Mouse (Mus musculus) hindbrain, embryonic 11.5 days (tissue): ENCODE data around the gene Coasy. TPM values are rescaled to one million over a fixed set of nuclear protein-coding genes. Genes with fewer than 3 reads are reported as not detected.

Experiments used
- ATAC-seq: fragments of 200-750 bp; cut with Nextera tagmentation; 2 replicates; pipeline ENCODE4 v1.8.0; 2017; ENCODE audit warnings: mild to moderate bottlenecking, moderate TSS enrichment, moderate library complexity; ENCODE audit not compliant: low FRiP score
- DNase-seq: peaks from one replicate; pipeline ENCODE4 v3.0.0-alpha.2; 2015; ENCODE audit warnings: low spot score
- H3K27ac ChIP-seq: fragments of 300-500 bp; sonication (generic); 2 replicates; pipeline ENCODE4 v1.5.1; 2014; ENCODE audit warnings: mild to moderate bottlenecking, low read depth, low read length
- H3K27me3 ChIP-seq: fragments of 300-500 bp; sonication (generic); 2 replicates; pipeline ENCODE4 v1.6.1; 2014; ENCODE audit warnings: mild to moderate bottlenecking, low read length, moderate library complexity, mixed read lengths; ENCODE audit not compliant: control insufficient read depth, insufficient read depth
- H3K36me3 ChIP-seq: fragments of 300-500 bp; sonication (generic); 2 replicates; pipeline ENCODE4 v1.6.1; 2014; ENCODE audit warnings: mild to moderate bottlenecking, low read length, moderate library complexity, mixed read lengths; ENCODE audit not compliant: control insufficient read depth, insufficient read depth
- H3K4me1 ChIP-seq: fragments of 300-500 bp; sonication (generic); replicated peaks from 2 replicates; pipeline ENCODE4 v1.6.1; 2014; ENCODE audit warnings: low read length, mixed read lengths; ENCODE audit not compliant: control insufficient read depth, insufficient read depth
- H3K4me2 ChIP-seq: fragments of 300-500 bp; sonication (generic); replicated peaks from 2 replicates; pipeline ENCODE4 v1.6.1; 2014; ENCODE audit warnings: mild to moderate bottlenecking, low read depth, low read length
- H3K4me3 ChIP-seq: fragments of 300-500 bp; sonication (generic); 2 replicates; pipeline ENCODE4 v1.5.1; 2014; ENCODE audit warnings: low read depth, low read length
- H3K9ac ChIP-seq: fragments of 300-500 bp; sonication (generic); 2 replicates; pipeline ENCODE4 v1.6.1; 2014; ENCODE audit warnings: low read depth, low read length
- H3K9me3 ChIP-seq: fragments of 300-500 bp; sonication (generic); 2 replicates; pipeline ENCODE4 v1.6.1; 2016; ENCODE audit warnings: low read length; ENCODE audit not compliant: control insufficient read depth
- WGBS: fragments of 180-500 bp; shearing (Covaris S2); extraction: QIAGEN DNeasy Blood & Tissue Kit; methylation state at CpG from one replicate; pipeline ENCODE4 v1.1.7; 2014; 5-methylcytosine and 5-hydroxymethylcytosine counted together
- polyA plus RNA-seq: library from polyadenylated mRNA; unstranded; fragments of >200 nt; fragmentation: Nextera tagmentation; extraction: Ambion mirVana; gene quantifications from 2 replicates; pipeline ENCODE4 v1.2.1, GENCODE M21; 2014

Coasy gene
- polyA plus RNA-seq, 1 experiment from 2014 or later: 51.6 TPM

DNA sequence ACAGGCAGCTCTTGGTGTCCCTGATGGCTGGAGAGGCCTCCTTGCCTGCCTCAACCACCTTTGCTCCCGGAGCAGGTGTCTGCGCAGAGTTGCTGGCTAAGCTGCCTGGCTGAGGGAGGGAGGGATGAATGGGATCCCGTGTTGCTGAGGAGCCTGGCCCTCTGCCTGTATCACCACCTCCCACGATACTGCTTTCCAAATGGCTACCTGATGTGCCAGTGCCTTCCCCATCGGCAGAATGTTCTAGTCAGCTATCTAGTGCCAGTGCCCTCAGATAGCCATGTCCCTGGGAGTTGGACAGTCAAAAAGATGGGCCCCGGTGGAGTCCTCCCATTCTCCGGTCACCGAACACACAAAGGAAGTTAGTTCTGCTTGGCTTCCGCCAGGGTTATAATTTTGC, 32.0 kb upstream of the Coasy start:
- Histone ChIP-seq H3K4me3 (no peak overlapping the region), H3K27me3 (no peaks in the 10 kb centered on the region), H3K27ac (no peak overlapping the region), H3K9ac (no peak overlapping the region), H3K36me3 (0 out of 2 replicates have a peak, but pooled peaks cover 7% of the 10 kb centered on the region), H3K9me3 (no peaks in the 10 kb centered on the region), H3K4me1 (no peaks in the 10 kb centered on the region), H3K4me2 (no peak overlapping the region)
- 89% methylated on average over 9 of the region's 9 CpGs for WGBS
- ATAC-seq: no peak
- DNase-seq: no peak

DNA sequence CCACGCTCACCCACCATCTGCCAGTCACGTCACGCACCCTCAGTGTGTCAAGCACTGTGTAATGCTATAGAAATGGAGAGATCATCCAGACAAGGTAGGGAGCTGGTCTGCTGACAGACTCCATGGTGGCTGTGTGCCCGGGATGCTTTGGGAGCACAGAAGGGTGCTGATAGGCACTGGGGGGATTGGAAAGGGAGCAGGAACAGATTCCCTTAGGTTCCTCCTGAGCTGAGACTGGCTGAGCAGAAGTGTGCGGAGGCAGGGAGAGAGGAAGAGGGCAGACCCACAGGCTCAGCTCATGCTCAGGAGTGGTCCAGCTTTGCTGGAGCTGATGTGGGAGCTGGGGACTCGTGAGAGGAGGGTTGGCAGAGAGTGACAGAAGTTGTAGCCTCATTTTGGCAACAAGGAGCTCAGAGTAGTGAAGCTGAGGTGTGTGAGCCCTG, 31.3 kb upstream of the Coasy start:
- Histone ChIP-seq H3K4me1 (no peaks in the 10 kb centered on the region), H3K27ac (no peak overlapping the region), H3K27me3 (no peaks in the 10 kb centered on the region), H3K36me3 (0 out of 2 replicates have a peak, but pooled peaks cover 7% of the 10 kb centered on the region), H3K9me3 (no peaks in the 10 kb centered on the region), H3K4me2 (no peak overlapping the region), H3K4me3 (no peak overlapping the region), H3K9ac (no peak overlapping the region)
- DNase-seq: no peak
- ATAC-seq: no peak
- WGBS: 89% methylated on average over 6 of the region's 6 CpGs

DNA sequence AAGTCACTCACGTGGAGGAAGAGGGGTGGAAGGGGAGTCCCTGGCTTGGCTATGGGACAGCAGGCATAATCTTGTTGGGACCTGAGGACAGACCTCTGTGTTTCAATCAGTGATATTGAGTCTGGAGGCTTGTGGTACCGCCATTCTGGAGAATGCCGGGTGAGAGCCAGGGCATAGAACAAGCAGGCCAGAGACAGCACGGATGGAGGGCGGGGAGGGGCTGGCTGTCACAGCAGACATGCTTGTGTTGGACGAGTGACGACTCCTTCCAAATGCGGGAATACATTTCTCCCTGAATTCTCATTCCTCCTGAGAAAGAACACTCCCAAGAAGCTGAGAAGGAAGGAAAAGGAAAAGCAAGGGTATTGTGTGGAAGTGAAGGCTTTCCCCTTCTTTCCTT, 30.7 kb upstream of the Coasy start:
- H3K27me3 ChIP-seq: no peaks in the 10 kb centered on the region
- 0 out of 2 replicates have a peak, but pooled peaks cover 7% of the 10 kb centered on the region for H3K36me3 ChIP-seq
- no peak overlapping the region for H3K4me2 ChIP-seq
- no peak for DNase-seq
- no peak overlapping the region for H3K4me3 ChIP-seq
- H3K27ac ChIP-seq: no peak overlapping the region
- no peak for ATAC-seq
- no peaks in the 10 kb centered on the region for H3K9me3 ChIP-seq
- 90% methylated on average over 8 of the region's 8 CpGs for WGBS
- no peak overlapping the region for H3K9ac ChIP-seq
- H3K4me1 ChIP-seq: no peaks in the 10 kb centered on the region

DNA sequence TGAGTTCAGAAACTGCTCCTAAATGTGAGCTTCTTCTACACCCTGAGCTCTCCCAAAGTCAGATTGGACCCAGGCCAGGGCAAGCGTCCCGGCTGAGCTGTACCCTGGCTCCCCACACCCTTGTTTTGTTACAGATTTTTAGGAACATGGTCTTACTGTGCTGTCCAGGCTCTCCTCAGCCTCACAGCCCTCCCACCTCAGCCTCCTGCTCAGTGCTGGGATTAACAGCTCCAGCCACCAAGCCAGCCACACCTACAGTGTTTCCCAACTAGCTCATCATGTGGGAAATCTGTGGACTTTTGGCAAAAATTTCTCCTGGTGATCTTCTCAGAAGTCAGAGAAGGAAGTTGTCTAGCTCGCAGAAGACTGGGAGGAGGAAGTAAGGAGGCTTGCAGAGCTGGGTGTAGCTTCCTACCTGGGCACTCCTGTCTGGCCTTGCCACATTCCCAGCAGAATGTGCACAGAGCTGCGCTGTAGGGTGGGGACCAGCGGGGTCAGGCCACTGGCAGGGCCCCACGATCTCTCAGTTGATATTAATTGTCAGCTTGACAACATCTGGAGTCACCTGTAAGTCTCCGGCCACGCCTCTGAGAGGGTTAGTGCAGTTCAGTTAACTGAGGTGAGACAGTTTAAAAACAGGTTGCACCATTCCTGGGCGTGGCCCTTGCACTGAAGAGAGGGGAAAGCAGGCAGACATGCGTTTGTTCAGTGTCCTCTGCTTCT, 29.5 kb upstream of the Coasy start:
- Histone ChIP-seq H3K27ac (no peak overlapping the region), H3K9ac (no peak overlapping the region), H3K36me3 (0 out of 2 replicates have a peak, but pooled peaks cover 7% of the 10 kb centered on the region), H3K4me2 (no peak overlapping the region), H3K9me3 (no peaks in the 10 kb centered on the region), H3K27me3 (no peaks in the 10 kb centered on the region), H3K4me1 (no peaks in the 10 kb centered on the region), H3K4me3 (no peak overlapping the region)
- ATAC-seq (no peak), DNase-seq (no peak)
- 95% methylated on average over 10 of the region's 10 CpGs for WGBS

DNA sequence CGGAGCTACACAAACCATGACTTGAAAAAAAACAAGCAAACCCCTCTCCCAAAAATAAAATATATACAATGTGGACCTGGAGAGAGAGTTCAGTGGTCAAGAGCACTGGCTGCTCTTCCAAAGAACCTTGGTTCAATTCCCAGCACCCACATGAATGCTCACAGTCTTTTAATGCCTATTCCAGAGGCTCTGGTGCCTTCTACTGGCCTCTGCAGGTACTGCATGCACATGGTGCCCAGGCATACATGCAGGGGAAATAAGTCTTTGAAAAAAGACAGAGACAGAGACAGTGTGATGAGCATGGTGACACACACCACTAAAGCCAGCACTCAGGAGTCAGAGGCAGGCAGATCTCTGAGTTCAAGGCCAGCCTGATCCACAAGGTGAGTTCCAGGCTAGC, 28.4 kb upstream of the Coasy start:
- H3K27me3 ChIP-seq: no peaks in the 10 kb centered on the region
- H3K27ac ChIP-seq: no peak overlapping the region
- H3K4me1 ChIP-seq: no peaks in the 10 kb centered on the region
- no peak for ATAC-seq
- no peaks in the 10 kb centered on the region for H3K9me3 ChIP-seq
- no peak overlapping the region for H3K4me3 ChIP-seq
- H3K4me2 ChIP-seq: no peak overlapping the region
- 0 out of 2 replicates have a peak, but pooled peaks cover 4% of the 10 kb centered on the region for H3K36me3 ChIP-seq
- 92% methylated on average over 1 of the region's 1 CpGs for WGBS
- no peak overlapping the region for H3K9ac ChIP-seq
- peak; percentile 25 for DNase-seq

DNA sequence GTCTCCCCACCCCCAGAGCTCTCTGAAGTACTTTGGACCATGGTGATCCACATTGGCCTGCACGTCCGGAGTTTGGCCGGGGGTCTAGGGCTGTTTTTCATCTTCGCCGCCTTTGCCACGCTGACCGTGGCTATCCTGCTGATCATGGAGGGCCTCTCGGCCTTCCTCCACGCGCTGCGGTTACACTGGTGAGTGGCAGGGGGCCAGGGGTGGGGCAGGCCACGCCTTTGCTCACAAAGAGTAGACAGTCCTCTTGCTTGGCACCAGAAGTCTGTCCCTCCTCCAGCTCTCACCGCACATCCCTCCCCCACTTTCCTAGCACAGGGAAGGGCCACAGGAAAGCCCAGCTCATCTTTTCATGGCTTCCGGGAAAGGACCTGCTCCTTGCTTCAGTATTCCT, 26.9 kb upstream of the Coasy start:
- Histone ChIP-seq H3K4me1 (no peaks in the 10 kb centered on the region), H3K9ac (no peak overlapping the region), H3K27ac (no peak overlapping the region), H3K4me3 (no peak overlapping the region), H3K9me3 (no peaks in the 10 kb centered on the region), H3K36me3 (0 out of 2 replicates have a peak, but pooled peaks cover 4% of the 10 kb centered on the region), H3K4me2 (no peak overlapping the region), H3K27me3 (no peaks in the 10 kb centered on the region)
- DNase-seq (no peak), ATAC-seq (no peak)
- 88% methylated on average over 14 of the region's 14 CpGs for WGBS

DNA sequence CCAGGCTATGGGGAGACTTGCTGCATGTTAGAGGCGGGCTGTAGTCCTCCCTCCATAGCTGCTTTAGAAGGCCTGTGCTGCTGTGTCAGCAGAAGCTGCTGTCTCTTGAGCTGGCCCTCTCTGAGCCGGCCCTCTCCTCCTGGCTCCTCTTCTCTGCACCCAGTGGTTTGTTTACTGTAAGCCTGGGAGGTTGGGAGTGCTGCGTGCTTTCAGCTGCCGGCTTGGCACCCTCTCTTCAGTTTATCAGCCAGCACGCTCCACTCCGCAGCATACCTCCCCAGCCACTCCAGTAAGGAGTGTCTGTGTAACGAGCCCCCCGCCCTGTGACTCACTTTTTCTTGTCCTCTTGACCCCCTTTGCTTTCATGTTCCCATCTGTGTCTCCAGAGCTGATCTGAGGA, 25.5 kb upstream of the Coasy start:
- Histone ChIP-seq H3K36me3 (0 out of 2 replicates have a peak, but pooled peaks cover 4% of the 10 kb centered on the region), H3K27ac (no peak overlapping the region), H3K4me3 (no peak overlapping the region), H3K27me3 (no peaks in the 10 kb centered on the region), H3K9me3 (no peaks in the 10 kb centered on the region), H3K9ac (no peak overlapping the region), H3K4me2 (no peak overlapping the region), H3K4me1 (no peaks in the 10 kb centered on the region)
- ATAC-seq: no peak
- no peak for DNase-seq
- WGBS: 54% methylated on average over 8 of the region's 8 CpGs

DNA sequence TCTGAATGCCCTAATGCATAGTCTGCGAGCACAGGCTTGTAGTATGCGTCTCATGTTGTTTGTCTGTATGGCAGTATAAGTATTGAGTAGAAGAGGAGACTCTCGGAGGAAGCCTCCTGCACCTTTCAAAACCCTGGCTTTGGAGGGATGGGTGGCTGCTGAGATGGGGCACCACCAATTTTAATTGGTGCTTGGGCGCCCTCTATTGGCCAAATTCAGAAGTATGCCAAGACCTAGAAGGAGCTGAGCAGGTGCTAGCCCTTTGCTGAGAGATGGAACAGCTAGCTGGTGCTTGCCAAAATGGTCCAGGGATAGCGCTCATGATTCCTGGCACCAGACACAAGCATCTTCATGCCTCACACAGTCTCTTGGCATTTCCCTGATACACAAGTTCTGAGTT, 24.5 kb upstream of the Coasy start:
- no peaks in the 10 kb centered on the region for H3K9me3 ChIP-seq
- H3K9ac ChIP-seq: no peak overlapping the region
- H3K4me2 ChIP-seq: no peak overlapping the region
- H3K4me3 ChIP-seq: no peak overlapping the region
- no peaks in the 10 kb centered on the region for H3K4me1 ChIP-seq
- no peaks in the 10 kb centered on the region for H3K27me3 ChIP-seq
- H3K36me3 ChIP-seq: 0 out of 2 replicates have a peak, but pooled peaks cover 3% of the 10 kb centered on the region
- ATAC-seq (no peak), DNase-seq (peak; percentile 91)
- no peak overlapping the region for H3K27ac ChIP-seq
- 38% methylated on average over 5 of the region's 5 CpGs for WGBS

DNA sequence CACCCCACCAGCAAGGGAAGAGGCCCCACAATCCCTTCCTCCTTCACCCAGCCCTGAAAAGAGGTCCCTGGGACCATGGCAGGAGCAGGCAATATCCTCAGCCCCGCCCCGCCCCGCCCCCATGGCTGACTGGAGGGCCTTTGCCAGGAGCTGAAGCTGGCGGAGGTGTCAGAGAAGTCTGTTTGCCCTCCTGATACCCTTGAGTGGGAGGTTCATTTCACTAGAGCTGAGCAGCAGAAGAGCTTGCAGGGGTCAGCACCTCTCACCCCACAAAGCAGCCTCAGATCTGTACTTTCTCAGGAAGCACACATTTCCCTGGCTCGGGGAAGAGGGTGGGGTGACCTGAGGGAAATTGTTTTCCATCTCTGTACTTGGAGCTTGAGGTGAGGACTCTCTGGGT, 23.6 kb upstream of the Coasy start:
- DNase-seq: no peak
- Histone ChIP-seq H3K9ac (no peak overlapping the region), H3K27me3 (no peaks in the 10 kb centered on the region), H3K4me3 (no peak overlapping the region), H3K36me3 (no peaks in the 10 kb centered on the region), H3K4me2 (no peak overlapping the region), H3K4me1 (no peaks in the 10 kb centered on the region), H3K9me3 (no peaks in the 10 kb centered on the region), H3K27ac (no peak overlapping the region)
- no peak for ATAC-seq
- WGBS: 72% methylated on average over 5 of the region's 5 CpGs
